Mouse (Mus musculus) liver, adult 2 months (tissue): ENCODE data around the gene Ceacam9. TPM values are rescaled to one million over a fixed set of nuclear protein-coding genes. Genes with fewer than 3 reads are reported as not detected.

ENCODE experiments used
- DNase-seq: peaks from one replicate; pipeline ENCODE4 v3.0.0-alpha.2; 2011; ENCODE audit warnings: low read depth, low spot score; ENCODE audit errors: extremely low read depth
- H3K27ac ChIP-seq: fragments of 200-500 bp; replicated peaks from 2 replicates; pipeline ENCODE4 v1.5.1; 2012; ENCODE audit warnings: low read depth, mild to moderate bottlenecking, control low read depth, inconsistent platforms, low read length; ENCODE audit not compliant: insufficient read depth
- H3K27me3 ChIP-seq: fragments of 200-500 bp; 2 replicates; pipeline ENCODE4 v1.6.1; 2012; ENCODE audit warnings: mild to moderate bottlenecking, moderate library complexity, low read length, inconsistent platforms; ENCODE audit not compliant: control insufficient read depth, insufficient read depth
- H3K36me3 ChIP-seq: fragments of 200-500 bp; 2 replicates; pipeline ENCODE4 v1.6.1; 2012; ENCODE audit warnings: low read length, inconsistent platforms; ENCODE audit not compliant: control insufficient read depth, insufficient read depth
- H3K4me1 ChIP-seq: fragments of 200-500 bp; 2 replicates; pipeline ENCODE4 v1.6.1; 2011; ENCODE audit warnings: low read length; ENCODE audit not compliant: control insufficient read depth, insufficient read depth
- H3K4me3 ChIP-seq: fragments of 200-500 bp; 2 replicates; pipeline ENCODE4 v1.5.1; 2011; ENCODE audit warnings: low read depth, mild to moderate bottlenecking, control low read depth, low read length, moderate library complexity; ENCODE audit not compliant: insufficient read depth
- H3K79me2 ChIP-seq: fragments of 200-500 bp; 2 replicates; pipeline ENCODE4 v1.6.1; 2012; ENCODE audit warnings: inconsistent platforms, mild to moderate bottlenecking, low read length, moderate library complexity; ENCODE audit not compliant: control insufficient read depth, insufficient read depth
- H3K9ac ChIP-seq: fragments of 200-500 bp; 2 replicates; pipeline ENCODE4 v1.6.1; 2012; ENCODE audit warnings: low read depth, mild to moderate bottlenecking, control low read depth, inconsistent platforms, low read length
- CTCF ChIP-seq: fragments of 200-500 bp; IDR thresholded peaks from 2 replicates; pipeline ENCODE4 v1.5.1; 2011; ENCODE audit warnings: low read depth, low read length, control low read depth
- POLR2A ChIP-seq: fragments of 200-500 bp; IDR thresholded peaks from 2 replicates; pipeline ENCODE4 v1.6.1; 2011; ENCODE audit warnings: low read length, control low read depth; ENCODE audit not compliant: insufficient read depth; ENCODE audit errors: extremely low read depth
- WGBS: fragments of 180-500 bp; shearing (Covaris S2); methylation state at CpG from one replicate; pipeline ENCODE4 v1.1.7; 2018; 5-methylcytosine and 5-hydroxymethylcytosine counted together
- polyA plus RNA-seq: library from polyadenylated mRNA; depleted of rRNA; stranded (reverse); fragments of >200 nt; gene quantifications from 2 replicates; pipeline ENCODE4 v1.2.3, GENCODE M21; 2012
- total RNA-seq: library from RNA; depleted of rRNA; stranded (reverse); fragments of >200 nt; gene quantifications from 2 replicates; pipeline ENCODE4 v1.2.3, GENCODE M21; 2014

Ceacam9 gene
- total and polyA plus RNA-seq, 2 experiments = not detected

- H3K4me1 ChIP-seq = peaks cover 8% of the 10 kb centered on the region
- peak overlapping the region; percentile 99 for H3K9ac ChIP-seq
- no peaks in the 10 kb centered on the region for H3K27me3 ChIP-seq
- TF ChIP-seq CTCF (no peak), POLR2A (no peak)
- peak overlapping the region; percentile 99 for H3K4me3 ChIP-seq
- no peaks in the 10 kb centered on the region for H3K36me3 ChIP-seq
- peak overlapping the region; percentile 54 for H3K27ac ChIP-seq
- H3K79me2 ChIP-seq = peaks cover 17% of the 10 kb centered on the region; the same call in 1 of the 2 replicates
- 40% methylated on average over 10 of the region's 10 CpGs for WGBS
- DNase-seq = no peak
Measured at GRCm38 (mm10) chr7:16739056-16739604, 17.4 kb downstream of the Ceacam9 start.

- DNase-seq = no peak
- TF ChIP-seq POLR2A (no peak), CTCF (no peak)
- no peak overlapping the region for H3K9ac ChIP-seq
- peaks cover 5% of the 10 kb centered on the region; the same call in 1 of the 2 replicates for H3K79me2 ChIP-seq
- H3K4me3 ChIP-seq = no peak overlapping the region
- no peaks in the 10 kb centered on the region for H3K27me3 ChIP-seq
- no peaks in the 10 kb centered on the region for H3K4me1 ChIP-seq
- peaks cover 10% of the 10 kb centered on the region for H3K36me3 ChIP-seq
- H3K27ac ChIP-seq = no peak overlapping the region
- 85% methylated on average over 4 of the region's 4 CpGs for WGBS
Measured at GRCm38 (mm10) chr7:16745373-16745772, 23.6 kb downstream of the Ceacam9 start.

- Histone ChIP-seq H3K79me2 (peaks cover 5% of the 10 kb centered on the region; the same call in 1 of the 2 replicates), H3K4me3 (no peak overlapping the region), H3K36me3 (peaks cover 10% of the 10 kb centered on the region), H3K27me3 (no peaks in the 10 kb centered on the region), H3K9ac (no peak overlapping the region), H3K27ac (no peak overlapping the region), H3K4me1 (no peaks in the 10 kb centered on the region)
- DNase-seq = peak; percentile 50
- WGBS = 63% methylated on average over 3 of the region's 3 CpGs
- TF ChIP-seq CTCF = peak; percentile 39
- TF ChIP-seq POLR2A = no peak
Measured at GRCm38 (mm10) chr7:16746093-16746492, 24.4 kb downstream of the Ceacam9 start.

GRCm38 (mm10) chr7:16747656-16748055, 25.9 kb downstream of the Ceacam9 start:
- Histone ChIP-seq H3K4me3 (no peak overlapping the region), H3K9ac (no peak overlapping the region), H3K4me1 (no peaks in the 10 kb centered on the region), H3K27me3 (no peaks in the 10 kb centered on the region), H3K79me2 (no peaks in the 10 kb centered on the region), H3K36me3 (peaks cover 10% of the 10 kb centered on the region), H3K27ac (no peak overlapping the region)
- TF ChIP-seq POLR2A = no peak
- TF ChIP-seq CTCF = no peak
- WGBS = 89% methylated on average over 6 of the region's 6 CpGs
- no peak for DNase-seq

- TF ChIP-seq CTCF (no peak), POLR2A (no peak)
Measured at GRCm38 (mm10) chr7:16752016-16752415, 30.3 kb downstream of the Ceacam9 start.

GRCm38 (mm10) chr7:16755362-16756017, 33.8 kb downstream of the Ceacam9 start:
- no peak for TF ChIP-seq POLR2A
- TF ChIP-seq CTCF = no peak

More at GRCm38 (mm10) chr7:16752016-16752415, 30.3 kb downstream of the Ceacam9 start:
- H3K4me3 ChIP-seq = no peak overlapping the region
- no peak overlapping the region for H3K9ac ChIP-seq
- H3K36me3 ChIP-seq = peaks cover 8% of the 10 kb centered on the region
- no peak overlapping the region for H3K27ac ChIP-seq
- H3K4me1 ChIP-seq = no peaks in the 10 kb centered on the region
- WGBS = 77% methylated on average over 12 of the region's 12 CpGs
- no peak for DNase-seq
- no peaks in the 10 kb centered on the region for H3K79me2 ChIP-seq
- no peaks in the 10 kb centered on the region for H3K27me3 ChIP-seq

More at GRCm38 (mm10) chr7:16755362-16756017, 33.8 kb downstream of the Ceacam9 start:
- H3K9ac ChIP-seq = no peak overlapping the region
- 45% methylated on average over 17 of the region's 17 CpGs for WGBS
- H3K4me3 ChIP-seq = no peak overlapping the region
- no peaks in the 10 kb centered on the region for H3K27me3 ChIP-seq
- no peaks in the 10 kb centered on the region for H3K79me2 ChIP-seq
- no peak overlapping the region for H3K27ac ChIP-seq
- no peak for DNase-seq
- H3K4me1 ChIP-seq = no peaks in the 10 kb centered on the region
- H3K36me3 ChIP-seq = no peaks in the 10 kb centered on the region
